Mouse (Mus musculus): ENCODE results near the gene Btg3. TPM values are rescaled to one million over a fixed set of nuclear protein-coding genes. Genes with fewer than 3 reads are reported as not detected.
A peak's percentile ranks its signal among the peaks of the same experiment; 100 is the strongest.

Btg3 gene
- polyA plus RNA-seq, 1 experiment from 2014 or later = 67.0 TPM

- H3K9ac ChIP-seq = no peak overlapping the region
- no peaks in the 10 kb centered on the region for H3K9me3 ChIP-seq (replicated peaks)
- WGBS = 81% methylated on average over 9 of the region's 9 CpGs
- H3K4me2 ChIP-seq (replicated peaks) = no peak overlapping the region
- H3K27ac ChIP-seq (replicated peaks) = no peak overlapping the region
- H3K36me3 ChIP-seq = no peaks in the 10 kb centered on the region
- no peak for ATAC-seq (ENCODE audit: insufficient number of reproducible peaks, low FRiP score, low TSS enrichment, low read depth)
- no peak overlapping the region for H3K4me3 ChIP-seq (replicated peaks)
- H3K4me1 ChIP-seq = peaks cover 11% of the 10 kb centered on the region; the same call in 1 of the 2 replicates
- no peaks in the 10 kb centered on the region for H3K27me3 ChIP-seq
Measured at GRCm38 (mm10) chr16:78316849-78317248, 60.1 kb downstream of the Btg3 start.

GRCm38 (mm10) chr16:78314026-78314425 lies 63.0 kb downstream of the Btg3 start:
- Histone ChIP-seq H3K9ac (no peak overlapping the region), H3K4me1 (peaks cover 7% of the 10 kb centered on the region; the same call in 1 of the 2 replicates), H3K27ac (replicated peaks) (no peak overlapping the region), H3K4me2 (replicated peaks) (peak overlapping the region; percentile 23), H3K4me3 (replicated peaks) (no peak overlapping the region), H3K36me3 (no peaks in the 10 kb centered on the region), H3K9me3 (replicated peaks) (no peaks in the 10 kb centered on the region), H3K27me3 (no peaks in the 10 kb centered on the region)
- 54% methylated on average over 6 of the region's 6 CpGs for WGBS
- no peak for ATAC-seq (ENCODE audit: insufficient number of reproducible peaks, low FRiP score, low TSS enrichment, low read depth)

- H3K27me3 ChIP-seq = no peaks in the 10 kb centered on the region
- no peak for ATAC-seq (ENCODE audit: insufficient number of reproducible peaks, low FRiP score, low TSS enrichment, low read depth)
- WGBS = 35% methylated on average over 16 of the region's 16 CpGs
- no peak overlapping the region for H3K4me3 ChIP-seq (replicated peaks)
- H3K27ac ChIP-seq (replicated peaks) = no peak overlapping the region
- H3K36me3 ChIP-seq = no peaks in the 10 kb centered on the region
- H3K9me3 ChIP-seq (replicated peaks) = no peaks in the 10 kb centered on the region
- peak overlapping the region; percentile 23 for H3K4me2 ChIP-seq (replicated peaks)
- peaks cover 7% of the 10 kb centered on the region; the same call in 1 of the 2 replicates for H3K4me1 ChIP-seq
- H3K9ac ChIP-seq = no peak overlapping the region
Measured at GRCm38 (mm10) chr16:78313135-78313887, 63.7 kb downstream of the Btg3 start.

DNA sequence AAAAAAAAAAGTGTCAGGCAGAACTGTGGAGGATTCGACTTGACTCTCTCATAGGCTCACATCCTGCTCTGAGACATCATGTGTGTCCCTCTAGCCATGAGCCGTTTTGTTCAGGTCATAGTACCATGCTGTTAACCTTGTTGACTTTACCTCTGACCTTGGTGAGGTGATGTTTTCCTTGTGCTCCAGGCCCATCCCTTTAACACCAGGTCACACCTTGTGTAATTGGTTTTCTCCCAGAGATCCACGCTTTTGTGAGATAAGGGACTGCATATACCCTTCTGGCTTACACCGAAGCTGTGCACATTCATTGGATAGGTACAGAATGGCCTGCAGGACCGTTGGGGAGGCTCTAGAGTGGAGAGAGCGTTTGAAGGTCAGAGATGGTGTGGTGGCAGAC lies 67.7 kb downstream of the Btg3 start:
- ATAC-seq (ENCODE audit: insufficient number of reproducible peaks, low FRiP score, low TSS enrichment, low read depth) = no peak
- H3K36me3 ChIP-seq = no peaks in the 10 kb centered on the region
- no peak overlapping the region for H3K27ac ChIP-seq (replicated peaks)
- H3K4me1 ChIP-seq = peaks cover 7% of the 10 kb centered on the region; the same call in 1 of the 2 replicates
- H3K27me3 ChIP-seq = no peaks in the 10 kb centered on the region
- no peak overlapping the region for H3K9ac ChIP-seq
- H3K9me3 ChIP-seq (replicated peaks) = no peaks in the 10 kb centered on the region
- no peak overlapping the region for H3K4me3 ChIP-seq (replicated peaks)
- 91% methylated on average over 6 of the region's 6 CpGs for WGBS
- H3K4me2 ChIP-seq (replicated peaks) = no peak overlapping the region

GRCm38 (mm10) chr16:78307476-78308192 lies 69.4 kb downstream of the Btg3 start:
- Histone ChIP-seq H3K27me3 (no peaks in the 10 kb centered on the region), H3K4me3 (replicated peaks) (no peak overlapping the region), H3K9me3 (replicated peaks) (no peaks in the 10 kb centered on the region), H3K36me3 (no peaks in the 10 kb centered on the region), H3K9ac (no peak overlapping the region), H3K4me1 (no peaks in the 10 kb centered on the region), H3K4me2 (replicated peaks) (no peak overlapping the region), H3K27ac (replicated peaks) (no peak overlapping the region)
- 93% methylated on average over 16 of the region's 16 CpGs for WGBS
- ATAC-seq (ENCODE audit: insufficient number of reproducible peaks, low FRiP score, low TSS enrichment, low read depth) = no peak

GRCm38 (mm10) chr16:78306606-78307005 lies 70.4 kb downstream of the Btg3 start:
- Histone ChIP-seq H3K27ac (replicated peaks) (no peak overlapping the region), H3K36me3 (no peaks in the 10 kb centered on the region), H3K9ac (no peak overlapping the region), H3K4me1 (no peaks in the 10 kb centered on the region), H3K4me2 (replicated peaks) (no peak overlapping the region), H3K27me3 (no peaks in the 10 kb centered on the region), H3K9me3 (replicated peaks) (no peaks in the 10 kb centered on the region), H3K4me3 (replicated peaks) (no peak overlapping the region)
- no peak for ATAC-seq (ENCODE audit: insufficient number of reproducible peaks, low FRiP score, low TSS enrichment, low read depth)
- 81% methylated on average over 8 of the region's 8 CpGs for WGBS

- no peaks in the 10 kb centered on the region for H3K27me3 ChIP-seq
- H3K36me3 ChIP-seq = no peaks in the 10 kb centered on the region
- H3K9me3 ChIP-seq (replicated peaks) = no peaks in the 10 kb centered on the region
- H3K4me1 ChIP-seq = peaks cover 8% of the 10 kb centered on the region; the same call in 1 of the 2 replicates
- H3K4me2 ChIP-seq (replicated peaks) = no peak overlapping the region
- ATAC-seq (ENCODE audit: insufficient number of reproducible peaks, low FRiP score, low TSS enrichment, low read depth) = no peak
- H3K4me3 ChIP-seq (replicated peaks) = no peak overlapping the region
- H3K9ac ChIP-seq = no peak overlapping the region
- 86% methylated on average over 12 of the region's 12 CpGs for WGBS
- no peak overlapping the region for H3K27ac ChIP-seq (replicated peaks)
Measured at GRCm38 (mm10) chr16:78305606-78306100, 71.3 kb downstream of the Btg3 start.

DNA sequence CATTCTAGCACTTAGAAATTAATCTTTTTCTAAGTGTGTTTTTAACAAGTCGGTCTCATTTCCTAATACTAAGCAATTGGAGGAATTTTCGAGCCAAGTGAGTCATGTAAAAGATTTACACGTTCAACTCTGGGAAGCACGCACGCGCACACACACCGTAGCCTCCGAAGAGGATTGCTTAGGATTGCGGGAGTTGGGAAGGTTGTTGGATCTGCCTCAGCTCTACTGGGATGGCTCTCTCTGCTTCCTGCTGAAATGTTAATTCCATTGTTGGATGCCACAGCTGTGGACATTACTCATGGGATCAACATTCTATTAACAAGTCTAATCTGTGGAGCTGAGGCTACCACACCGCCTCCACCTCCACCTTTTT lies 74.3 kb downstream of the Btg3 start:
- H3K9me3 ChIP-seq (replicated peaks) = no peaks in the 10 kb centered on the region
- H3K36me3 ChIP-seq = no peaks in the 10 kb centered on the region
- peak overlapping the region; percentile 98 for H3K4me2 ChIP-seq (replicated peaks)
- no peak overlapping the region for H3K27ac ChIP-seq (replicated peaks)
- H3K27me3 ChIP-seq = no peaks in the 10 kb centered on the region
- WGBS = 5% methylated on average over 10 of the region's 10 CpGs
- H3K9ac ChIP-seq = 0 out of 2 replicates have a peak overlapping the region, but pooled peaks have one; percentile 63
- H3K4me3 ChIP-seq (replicated peaks) = peak overlapping the region; percentile 71
- no peak for ATAC-seq (ENCODE audit: insufficient number of reproducible peaks, low FRiP score, low TSS enrichment, low read depth)
- peaks cover 8% of the 10 kb centered on the region; the same call in 1 of the 2 replicates for H3K4me1 ChIP-seq

GRCm38 (mm10) chr16:78301831-78302677 lies 74.9 kb downstream of the Btg3 start:
- H3K27ac ChIP-seq (replicated peaks) = peak overlapping the region; percentile 79
- peak overlapping the region; percentile 63 for H3K9ac ChIP-seq
- WGBS = under 1% methylated on average over 65 of the region's 65 CpGs
- H3K27me3 ChIP-seq = no peaks in the 10 kb centered on the region
- peaks cover 8% of the 10 kb centered on the region; the same call in 1 of the 2 replicates for H3K4me1 ChIP-seq
- H3K36me3 ChIP-seq = no peaks in the 10 kb centered on the region
- peak overlapping the region; percentile 98 for H3K4me2 ChIP-seq (replicated peaks)
- no peaks in the 10 kb centered on the region for H3K9me3 ChIP-seq (replicated peaks)
- peak; percentile 52; the same call in 1 of the 2 replicates for ATAC-seq (ENCODE audit: insufficient number of reproducible peaks, low FRiP score, low TSS enrichment, low read depth)
- H3K4me3 ChIP-seq (replicated peaks) = peak overlapping the region; percentile 71

DNA sequence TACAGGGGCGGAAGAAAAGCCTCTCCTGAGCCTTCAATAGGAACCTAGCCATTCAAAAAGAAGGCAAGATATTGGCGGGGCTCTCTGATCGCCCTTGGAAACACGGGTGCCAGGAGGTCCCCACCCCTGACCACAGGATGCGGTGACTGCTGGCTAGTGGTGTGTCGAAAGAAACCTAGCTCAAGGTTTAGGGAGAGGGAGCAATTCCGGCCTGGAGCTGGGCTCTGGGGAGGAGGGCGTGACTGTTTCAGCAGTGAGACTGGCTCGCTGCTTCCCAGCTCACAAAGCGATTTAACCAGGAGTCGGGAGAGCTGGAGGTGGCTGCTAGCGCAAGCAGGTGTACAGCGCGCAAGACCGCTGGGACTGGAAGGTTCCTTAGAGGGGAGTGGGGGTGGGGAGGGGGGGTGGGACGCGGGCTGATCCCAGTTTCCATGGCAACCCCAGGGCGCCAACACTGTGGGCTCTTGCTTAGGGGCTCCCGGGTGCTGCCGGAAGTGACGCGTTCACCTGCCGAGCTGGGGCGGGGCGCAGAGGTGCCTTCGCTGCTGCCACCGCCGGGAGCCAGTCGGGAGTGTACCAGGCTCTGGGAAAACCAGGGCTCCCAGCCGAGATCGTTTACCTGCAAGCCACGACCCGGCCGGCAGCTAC lies 75.7 kb downstream of the Btg3 start, which contains the start of gene Cxadr:
Gene Cxadr, plus strand, starts transcription at position 307 of the 648 bp plus-strand sequence.
- peak; percentile 90 for ATAC-seq (ENCODE audit: insufficient number of reproducible peaks, low FRiP score, low TSS enrichment, low read depth)
- Histone ChIP-seq H3K4me2 (replicated peaks) (peak within 1 kb of the TSS; percentile 98), H3K36me3 (no peaks in the 10 kb centered on the region), H3K27me3 (no peaks in the 10 kb centered on the region), H3K4me1 (peaks cover 8% of the 10 kb centered on the region; the same call in 1 of the 2 replicates), H3K9ac (peak within 1 kb of the TSS; percentile 63), H3K9me3 (replicated peaks) (no peaks in the 10 kb centered on the region), H3K4me3 (replicated peaks) (peak within 1 kb of the TSS; percentile 71), H3K27ac (replicated peaks) (peak within 1 kb of the TSS; percentile 79)
- WGBS = 1% methylated on average over 34 of the region's 34 CpGs

Measured in embryonic facial prominence, embryonic 15.5 days (tissue).